ENCODE assay signal across 8 mouse cellular contexts in genomic region chr4:134494780-134495545, GRCm38 (mm10). TPM values are rescaled to one million over a fixed set of nuclear protein-coding genes. Genes with fewer than 3 reads are reported as not detected.
DNase-seq lines count a peak whose midpoint lies in the region; ATAC-seq and TF ChIP-seq lines count a peak whose summit lies in the region.

No protein-coding gene starts in this region.

- no peak for ATAC-seq in forebrain, embryonic 13.5 days
- ATAC-seq in forebrain, embryonic 12.5 days (ENCODE audit: low FRiP score), result no peak
- peak; percentile 93 for ATAC-seq in CD4-positive, CD25-positive, alpha-beta regulatory T cell, adult 4 months
- peak; percentile 79 for ATAC-seq in erythroblast, adult 5-6 weeks (replicated peaks; ENCODE audit: low FRiP score, poor library complexity, severe bottlenecking)
- peak; percentile 41 for ATAC-seq in lung, postnatal 0 days
- ATAC-seq in stomach, embryonic 14.5 days (ENCODE audit: insufficient number of reproducible peaks, insufficient read depth, low FRiP score, low read depth), result 0 out of 2 replicates have a peak, but pooled peaks have one; percentile 31

- 73% methylated on average over 16 of the region's 16 CpGs for WGBS in forebrain, embryonic 13.5 days
- 73% methylated on average over 16 of the region's 16 CpGs for WGBS in forebrain, embryonic 12.5 days
- 38% methylated on average over 16 of the region's 16 CpGs for WGBS in lung, postnatal 0 days
- WGBS in stomach, embryonic 14.5 days, result 62% methylated on average over 16 of the region's 16 CpGs

- H3K27me3 ChIP-seq in forebrain, embryonic 13.5 days, result no peaks in the 10 kb centered on the region
- H3K27me3 ChIP-seq in forebrain, embryonic 12.5 days, result peaks cover 2% of the 10 kb centered on the region; the same call in 1 of the 2 replicates
- no peaks in the 10 kb centered on the region for H3K27me3 ChIP-seq in lung, postnatal 0 days (replicated peaks; ENCODE audit: insufficient read depth, low read length)
- H3K27me3 ChIP-seq in stomach, embryonic 14.5 days (ENCODE audit: control insufficient read depth, insufficient read depth, low read length), result no peaks in the 10 kb centered on the region

- H3K36me3 ChIP-seq in forebrain, embryonic 13.5 days (ENCODE audit: poor library complexity, severe bottlenecking), result no peaks in the 10 kb centered on the region
- H3K36me3 ChIP-seq in forebrain, embryonic 12.5 days (replicated peaks), result no peaks in the 10 kb centered on the region
- H3K36me3 ChIP-seq in lung, postnatal 0 days (ENCODE audit: insufficient read depth, low read length), result no peaks in the 10 kb centered on the region
- H3K36me3 ChIP-seq in stomach, embryonic 14.5 days (ENCODE audit: control insufficient read depth, insufficient read depth, low read length), result no peaks in the 10 kb centered on the region

- H3K9me3 ChIP-seq in forebrain, embryonic 13.5 days (replicated peaks), result no peaks in the 10 kb centered on the region
- H3K9me3 ChIP-seq in forebrain, embryonic 12.5 days, result no peaks in the 10 kb centered on the region
- H3K9me3 ChIP-seq in lung, postnatal 0 days (ENCODE audit: low read length), result no peaks in the 10 kb centered on the region
- no peaks in the 10 kb centered on the region for H3K9me3 ChIP-seq in stomach, embryonic 14.5 days (ENCODE audit: control insufficient read depth, low read depth, low read length)

- H3K4me3 ChIP-seq in forebrain, embryonic 13.5 days, result no peak overlapping the region
- no peak overlapping the region for H3K4me3 ChIP-seq in forebrain, embryonic 12.5 days (replicated peaks)
- H3K4me3 ChIP-seq in lung, postnatal 0 days (ENCODE audit: low read depth, low read length), result no peak overlapping the region
- no peak overlapping the region for H3K4me3 ChIP-seq in stomach, embryonic 14.5 days (ENCODE audit: low read depth, low read length)

- no peak overlapping the region for H3K9ac ChIP-seq in forebrain, embryonic 13.5 days
- H3K9ac ChIP-seq in forebrain, embryonic 12.5 days, result no peak overlapping the region
- H3K9ac ChIP-seq in lung, postnatal 0 days (replicated peaks; ENCODE audit: low read depth), result no peak overlapping the region
- H3K9ac ChIP-seq in stomach, embryonic 14.5 days (replicated peaks; ENCODE audit: low read depth, low read length), result no peak overlapping the region

- no peak for TF ChIP-seq EP300 in lung, postnatal 0 days (IDR thresholded peaks at IDR 0.05)

- H3K4me1 ChIP-seq in forebrain, embryonic 13.5 days, result peaks cover 33% of the 10 kb centered on the region
- H3K4me1 ChIP-seq in forebrain, embryonic 12.5 days, result peaks cover 20% of the 10 kb centered on the region
- H3K4me1 ChIP-seq in lung, postnatal 0 days (ENCODE audit: insufficient read depth, low read depth, low read length), result peaks cover 17% of the 10 kb centered on the region; the same call in 1 of the 2 replicates
- H3K4me1 ChIP-seq in stomach, embryonic 14.5 days (ENCODE audit: control insufficient read depth, insufficient read depth, low read length), result peaks cover 14% of the 10 kb centered on the region; the same call in 1 of the 2 replicates

- TF ChIP-seq CTCF in lung, postnatal 0 days (IDR thresholded peaks at IDR 0.05), result no peak

- H3K27ac ChIP-seq in forebrain, embryonic 13.5 days, result peak overlapping the region; percentile 10; the same call in 1 of the 2 replicates
- no peak overlapping the region for H3K27ac ChIP-seq in forebrain, embryonic 12.5 days
- peak overlapping the region; percentile 85 for H3K27ac ChIP-seq in lung, postnatal 0 days (ENCODE audit: low read length)
- no peak overlapping the region for H3K27ac ChIP-seq in stomach, embryonic 14.5 days (ENCODE audit: low read length)

- intact Hi-C loops in left cerebral cortex, postnatal 14 days (cut with DNase I), result no loop called here

- DNase-seq in lung, postnatal 0 days (ENCODE audit: low spot score), result peak; percentile 70
- DNase-seq in left cerebral cortex, postnatal 14 days (ENCODE audit: low spot score in 2 of 2), result no peak
- no peak for DNase-seq in layer of hippocampus, postnatal 36 days

- H3K4me2 ChIP-seq in forebrain, embryonic 13.5 days, result no peak overlapping the region
- no peak overlapping the region for H3K4me2 ChIP-seq in forebrain, embryonic 12.5 days
- H3K4me2 ChIP-seq in lung, postnatal 0 days (replicated peaks; ENCODE audit: low read depth, low read length), result no peak overlapping the region
- H3K4me2 ChIP-seq in stomach, embryonic 14.5 days (replicated peaks; ENCODE audit: low read depth, low read length), result no peak overlapping the region

RNA-seq across cellular contexts. Expression of gene Paqr7, which starts 1.5 kb away (rescaled TPM):
- 5.5 and 6.0 TPM in 2 replicates for polyA plus RNA-seq in forebrain, embryonic 13.5 days (2015; fragmentation: Nextera tagmentation; extraction: Ambion mirVana)
- polyA plus RNA-seq in forebrain, embryonic 12.5 days (2016; fragmentation: Nextera tagmentation; extraction: Ambion mirVana), result 3.8 and 4.9 TPM in 2 replicates
- polyA plus RNA-seq in CD4-positive, CD25-positive, alpha-beta regulatory T cell, adult 4 months (2017; shearing (Covaris generic)), result 10 to 100 TPM; 21.3 to 56.0 TPM
- total RNA-seq in erythroblast, adult 5-6 weeks (2015; ENCODE audit: low replicate concordance), result 1.7 and 4.4 TPM in 2 replicates
- 2.1 and 7.8 TPM in 2 replicates for total RNA-seq in erythroblast, adult 5-6 weeks (2017; ENCODE audit: low replicate concordance)
- 27.5 and 33.0 TPM in 2 replicates for polyA plus RNA-seq in lung, postnatal 0 days (2015; fragmentation: Nextera tagmentation; extraction: Ambion mirVana)
- 2.2 and 2.3 TPM in 2 replicates for polyA plus RNA-seq in stomach, embryonic 14.5 days (2014; fragmentation: Nextera tagmentation; extraction: Ambion mirVana)
- total RNA-seq in left cerebral cortex, postnatal 14 days (2021), result 10 to 100 TPM; 54.6 to 55.8 TPM
- 10 to 100 TPM; 63.6 to 69.1 TPM for total RNA-seq in layer of hippocampus, postnatal 36 days (2021)

RNA-seq across cellular contexts. Expression of gene Aunip, which starts 15.8 kb away (rescaled TPM):
- 10.6 and 11.9 TPM in 2 replicates for polyA plus RNA-seq in forebrain, embryonic 13.5 days (2015; fragmentation: Nextera tagmentation; extraction: Ambion mirVana)
- polyA plus RNA-seq in forebrain, embryonic 12.5 days (2016; fragmentation: Nextera tagmentation; extraction: Ambion mirVana), result 14.1 and 15.4 TPM in 2 replicates
- polyA plus RNA-seq in CD4-positive, CD25-positive, alpha-beta regulatory T cell, adult 4 months (2017; shearing (Covaris generic)), result 1 to 10 TPM in 1 of 2 experiments, under 1 TPM in 1; 0.26 to 1.2 TPM
- 4.0 and 7.3 TPM in 2 replicates for total RNA-seq in erythroblast, adult 5-6 weeks (2015; ENCODE audit: low replicate concordance)
- 6.8 and 8.4 TPM in 2 replicates for total RNA-seq in erythroblast, adult 5-6 weeks (2017; ENCODE audit: low replicate concordance)
- polyA plus RNA-seq in lung, postnatal 0 days (2015; fragmentation: Nextera tagmentation; extraction: Ambion mirVana), result 0.84 and 1.6 TPM in 2 replicates
- polyA plus RNA-seq in stomach, embryonic 14.5 days (2014; fragmentation: Nextera tagmentation; extraction: Ambion mirVana), result 4.6 and 5.4 TPM in 2 replicates
- total RNA-seq in left cerebral cortex, postnatal 14 days (2021), result under 1 TPM; 0.53 to 0.55 TPM
- total RNA-seq in layer of hippocampus, postnatal 36 days (2021), result 1 to 10 TPM in 1 of 2 experiments, not detected in 1; 1.3 TPM

RNA-seq across cellular contexts. Expression of gene Stmn1, which starts 26.8 kb away (rescaled TPM):
- polyA plus RNA-seq in forebrain, embryonic 13.5 days (2015; fragmentation: Nextera tagmentation; extraction: Ambion mirVana), result 6,579 and 6,954 TPM in 2 replicates
- 4,517 and 4,745 TPM in 2 replicates for polyA plus RNA-seq in forebrain, embryonic 12.5 days (2016; fragmentation: Nextera tagmentation; extraction: Ambion mirVana)
- polyA plus RNA-seq in CD4-positive, CD25-positive, alpha-beta regulatory T cell, adult 4 months (2017; shearing (Covaris generic)), result 100 to 1,000 TPM in 1 of 2 experiments, 10 to 100 TPM in 1; 80.7 to 125 TPM
- total RNA-seq in erythroblast, adult 5-6 weeks (2015; ENCODE audit: low replicate concordance), result 207 and 212 TPM in 2 replicates
- 201 and 236 TPM in 2 replicates for total RNA-seq in erythroblast, adult 5-6 weeks (2017; ENCODE audit: low replicate concordance)
- 260 and 357 TPM in 2 replicates for polyA plus RNA-seq in lung, postnatal 0 days (2015; fragmentation: Nextera tagmentation; extraction: Ambion mirVana)
- polyA plus RNA-seq in stomach, embryonic 14.5 days (2014; fragmentation: Nextera tagmentation; extraction: Ambion mirVana), result 1,523 and 1,653 TPM in 2 replicates
- 1,000 to 10,000 TPM; 1,227 to 1,286 TPM for total RNA-seq in left cerebral cortex, postnatal 14 days (2021)
- 100 to 1,000 TPM; 338 to 365 TPM for total RNA-seq in layer of hippocampus, postnatal 36 days (2021)

RNA-seq across cellular contexts. Expression of gene Mtfr1l, which starts 40.2 kb away (rescaled TPM):
- 132 and 139 TPM in 2 replicates for polyA plus RNA-seq in forebrain, embryonic 13.5 days (2015; fragmentation: Nextera tagmentation; extraction: Ambion mirVana)
- 125 and 129 TPM in 2 replicates for polyA plus RNA-seq in forebrain, embryonic 12.5 days (2016; fragmentation: Nextera tagmentation; extraction: Ambion mirVana)
- polyA plus RNA-seq in CD4-positive, CD25-positive, alpha-beta regulatory T cell, adult 4 months (2017; shearing (Covaris generic)), result 100 to 1,000 TPM in 1 of 2 experiments, 10 to 100 TPM in 1; 83.6 to 119 TPM
- total RNA-seq in erythroblast, adult 5-6 weeks (2015; ENCODE audit: low replicate concordance), result 7.9 and 20.3 TPM in 2 replicates
- 7.9 and 8.3 TPM in 2 replicates for total RNA-seq in erythroblast, adult 5-6 weeks (2017; ENCODE audit: low replicate concordance)
- 169 and 188 TPM in 2 replicates for polyA plus RNA-seq in lung, postnatal 0 days (2015; fragmentation: Nextera tagmentation; extraction: Ambion mirVana)
- 111 and 119 TPM in 2 replicates for polyA plus RNA-seq in stomach, embryonic 14.5 days (2014; fragmentation: Nextera tagmentation; extraction: Ambion mirVana)
- total RNA-seq in left cerebral cortex, postnatal 14 days (2021), result 10 to 100 TPM; 69.4 to 71.9 TPM
- total RNA-seq in layer of hippocampus, postnatal 36 days (2021), result 10 to 100 TPM; 63.2 to 64.7 TPM

RNA-seq across cellular contexts. Expression of gene Selenon, which starts 57.0 kb away (rescaled TPM):
- polyA plus RNA-seq in forebrain, embryonic 13.5 days (2015; fragmentation: Nextera tagmentation; extraction: Ambion mirVana), result 9.3 and 11.1 TPM in 2 replicates
- 9.3 and 14.8 TPM in 2 replicates for polyA plus RNA-seq in forebrain, embryonic 12.5 days (2016; fragmentation: Nextera tagmentation; extraction: Ambion mirVana)
- polyA plus RNA-seq in CD4-positive, CD25-positive, alpha-beta regulatory T cell, adult 4 months (2017; shearing (Covaris generic)), result 1 to 10 TPM in 1 of 2 experiments, under 1 TPM in 1; 0.19 to 1.9 TPM
- 6.3 and 7.9 TPM in 2 replicates for total RNA-seq in erythroblast, adult 5-6 weeks (2015; ENCODE audit: low replicate concordance)
- total RNA-seq in erythroblast, adult 5-6 weeks (2017; ENCODE audit: low replicate concordance), result 1.4 and 2.9 TPM in 2 replicates
- 13.6 and 17.7 TPM in 2 replicates for polyA plus RNA-seq in lung, postnatal 0 days (2015; fragmentation: Nextera tagmentation; extraction: Ambion mirVana)
- polyA plus RNA-seq in stomach, embryonic 14.5 days (2014; fragmentation: Nextera tagmentation; extraction: Ambion mirVana), result 17.4 and 21.6 TPM in 2 replicates
- 10 to 100 TPM; 19.2 to 20.1 TPM for total RNA-seq in left cerebral cortex, postnatal 14 days (2021)
- 10 to 100 TPM; 16.0 to 18.0 TPM for total RNA-seq in layer of hippocampus, postnatal 36 days (2021)

Comparison
In these comparisons a context has a peak if more than half of its experiments do, and no peak if none do; other contexts are left out.
1. H3K27ac ChIP-seq: peak in forebrain, embryonic 13.5 days (single experiment) and lung, postnatal 0 days (single experiment); none in forebrain, embryonic 12.5 days (single experiment) and stomach, embryonic 14.5 days (single experiment).
2. ATAC-seq: peak in CD4-positive, CD25-positive, alpha-beta regulatory T cell, adult 4 months (single experiment), erythroblast, adult 5-6 weeks (single experiment), lung, postnatal 0 days (single experiment) and stomach, embryonic 14.5 days (single experiment); none in forebrain, embryonic 13.5 days (single experiment) and forebrain, embryonic 12.5 days (single experiment).